Mouse (Mus musculus) cerebellum, adult 18-20 months (tissue): ENCODE measurements at regions not wholly inside any gene's neighbourhood (a gene's known extent, or its start where the extent isn't known, plus 50 kb on each side); places are given as distances from the start of the nearest gene placed in this dataset.

ENCODE experiments used
- DNase-seq, 2 experiments: peaks; one replicate each; pipeline ENCODE4 v3.0.0; 2021

DNA sequence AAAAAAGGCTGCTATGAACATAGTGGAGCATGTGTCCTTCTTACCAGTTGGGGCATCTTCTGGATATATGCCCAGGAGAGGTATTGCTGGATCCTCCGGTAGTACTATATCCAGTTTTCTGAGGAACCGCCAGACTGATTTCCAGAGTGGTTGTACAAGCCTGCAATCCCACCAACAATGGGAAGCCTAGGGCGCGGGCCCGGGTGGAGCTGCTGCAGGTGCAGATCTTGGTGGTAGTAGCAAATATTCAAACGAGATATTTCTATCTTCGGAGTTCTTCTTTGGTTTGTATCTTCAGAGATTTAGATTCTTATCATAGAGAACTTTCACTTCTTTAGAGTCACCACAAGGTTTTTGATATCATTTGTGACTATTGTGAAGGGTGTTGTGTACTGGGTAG lies 52.7 kb upstream of the Btbd35f27 start:
- DNase-seq, result peak in 1 of 2 experiments; percentile 20
